Mouse (Mus musculus): ENCODE data around the gene Chd1. TPM values are rescaled to one million over a fixed set of nuclear protein-coding genes. Genes with fewer than 3 reads are reported as not detected.
"Not testable (repeated sequence)": the region's sequence is repeated elsewhere in the genome, so short reads cannot be mapped to it uniquely, and the experiment has no call there.

Gene Chd1
- total RNA-seq, 1 experiment from 2014 or later, result 92.9 TPM

GRCm38 (mm10) chr17:15723291-15723690 lies 18.5 kb downstream of the Chd1 start:
- ATAC-seq (replicated peaks; ENCODE audit: insufficient number of reproducible peaks, low FRiP score, low TSS enrichment, poor library complexity, severe bottlenecking), result no peak

DNA sequence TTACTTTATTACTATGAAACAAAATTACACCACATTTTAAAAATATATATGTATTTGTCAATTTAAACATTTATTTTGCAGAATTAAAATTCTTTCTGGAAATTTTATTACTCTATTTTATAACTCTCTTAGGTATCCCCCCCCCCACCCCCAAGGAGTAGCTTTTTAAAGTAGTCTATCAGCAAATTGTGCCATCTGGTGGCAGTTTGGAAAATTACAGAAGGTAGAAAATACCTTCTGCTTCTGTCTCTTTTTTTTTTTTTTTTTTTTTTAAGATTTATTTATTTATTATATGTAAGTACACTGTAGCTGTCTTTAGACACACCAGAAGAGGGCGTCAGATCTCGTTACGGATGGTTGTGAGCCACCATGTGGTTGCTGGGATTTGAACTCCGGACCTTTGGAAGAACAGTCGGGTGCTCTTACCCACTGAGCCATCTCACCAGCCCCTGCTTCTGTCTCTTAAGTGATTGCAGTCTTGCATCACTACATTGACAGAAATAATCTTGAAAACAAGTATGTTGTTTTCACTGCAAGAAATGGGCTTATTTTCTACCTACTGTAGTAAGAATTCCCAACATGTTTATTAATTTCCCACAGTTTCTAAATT lies 19.2 kb downstream of the Chd1 start:
- not testable (repeated sequence) for ATAC-seq (replicated peaks; ENCODE audit: insufficient number of reproducible peaks, low FRiP score, low TSS enrichment, poor library complexity, severe bottlenecking)

- no peak for ATAC-seq (replicated peaks; ENCODE audit: insufficient number of reproducible peaks, low FRiP score, low TSS enrichment, poor library complexity, severe bottlenecking)
Observed at GRCm38 (mm10) chr17:15731706-15732105, 26.9 kb downstream of the Chd1 start.

GRCm38 (mm10) chr17:15737346-15737917 lies 32.7 kb downstream of the Chd1 start:
- ATAC-seq (replicated peaks; ENCODE audit: insufficient number of reproducible peaks, low FRiP score, low TSS enrichment, poor library complexity, severe bottlenecking), result no peak

DNA sequence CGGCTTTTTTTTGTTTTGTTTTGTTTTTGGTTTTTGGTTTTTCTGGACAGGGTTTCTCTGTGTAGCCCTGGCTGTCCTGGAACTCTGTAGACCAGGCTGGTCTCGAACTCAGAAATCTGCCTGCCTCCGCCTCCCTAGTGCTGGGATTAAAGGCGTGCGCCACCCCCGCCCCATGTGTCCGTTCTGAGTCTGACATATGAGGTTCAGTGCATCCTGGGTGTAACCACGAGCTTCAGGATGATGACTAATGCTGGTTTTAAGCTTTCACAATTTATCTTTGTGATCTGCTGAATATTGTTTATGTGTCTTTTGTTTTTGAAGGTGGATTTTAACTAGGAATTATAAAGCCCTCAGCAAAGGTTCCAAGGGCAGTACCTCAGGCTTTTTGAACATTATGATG lies 37.1 kb downstream of the Chd1 start:
- ATAC-seq (replicated peaks; ENCODE audit: insufficient number of reproducible peaks, low FRiP score, low TSS enrichment, poor library complexity, severe bottlenecking), result no peak

DNA sequence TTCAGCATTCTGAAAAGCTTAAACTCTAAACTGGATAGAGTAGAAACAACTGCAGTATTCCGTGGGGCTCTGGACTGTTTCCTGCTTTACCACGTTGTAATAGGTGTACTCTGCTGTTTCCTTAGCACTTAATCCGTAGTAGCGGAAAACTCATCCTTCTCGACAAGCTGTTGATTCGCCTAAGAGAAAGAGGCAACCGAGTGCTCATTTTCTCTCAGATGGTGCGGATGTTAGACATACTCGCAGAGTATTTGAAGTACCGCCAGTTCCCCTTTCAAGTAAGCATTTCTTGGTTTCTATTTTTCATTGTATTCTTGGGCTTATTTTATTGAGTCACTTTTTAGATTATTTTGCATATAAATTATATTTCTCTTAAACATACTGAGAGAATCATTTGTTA lies 38.2 kb downstream of the Chd1 start:
- no peak for ATAC-seq (replicated peaks; ENCODE audit: insufficient number of reproducible peaks, low FRiP score, low TSS enrichment, poor library complexity, severe bottlenecking)

- ATAC-seq (replicated peaks; ENCODE audit: insufficient number of reproducible peaks, low FRiP score, low TSS enrichment, poor library complexity, severe bottlenecking), result no peak
Observed at GRCm38 (mm10) chr17:15743379-15743778, 38.6 kb downstream of the Chd1 start.

- no peak for ATAC-seq (replicated peaks; ENCODE audit: insufficient number of reproducible peaks, low FRiP score, low TSS enrichment, poor library complexity, severe bottlenecking)
Observed at GRCm38 (mm10) chr17:15746696-15747095, 41.9 kb downstream of the Chd1 start.

DNA sequence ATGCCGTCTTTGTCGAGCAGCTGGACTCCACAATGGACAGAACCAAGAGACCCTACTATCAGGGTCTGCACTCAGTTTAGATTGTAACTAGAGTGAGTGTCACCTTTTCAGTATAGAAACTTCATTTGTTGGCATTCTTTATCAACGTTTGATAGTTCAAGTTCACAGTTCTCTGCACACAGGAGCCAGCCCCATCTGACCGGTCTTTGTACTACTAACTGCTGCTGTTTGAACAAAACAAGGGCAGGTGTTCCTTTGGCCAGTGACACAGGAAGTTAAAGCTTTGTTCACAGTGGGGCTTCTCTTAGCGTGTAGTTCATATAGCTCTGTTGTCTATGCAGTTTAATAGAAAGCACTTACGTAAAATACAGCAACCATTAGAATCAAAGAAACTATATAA lies 43.3 kb downstream of the Chd1 start:
- no peak for ATAC-seq (replicated peaks; ENCODE audit: insufficient number of reproducible peaks, low FRiP score, low TSS enrichment, poor library complexity, severe bottlenecking)

DNA sequence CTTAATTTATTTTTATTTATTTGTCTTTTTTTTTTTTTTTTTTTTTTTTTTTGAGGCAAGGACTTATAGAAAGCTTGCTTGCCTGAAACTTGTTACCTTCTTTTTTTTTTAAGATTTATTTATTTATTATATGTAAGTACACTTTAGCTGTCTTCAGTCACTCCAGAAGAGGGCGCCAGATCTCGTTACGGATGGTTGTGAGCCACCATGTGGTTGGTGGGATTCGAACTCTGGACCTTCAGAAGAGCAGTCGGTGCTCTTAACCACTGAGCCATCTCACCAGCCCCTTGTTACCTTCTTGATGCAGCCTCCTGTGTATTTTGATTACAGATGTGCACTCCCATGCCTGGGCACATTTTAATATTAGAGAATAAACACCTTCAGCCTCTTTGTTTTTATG lies 46.5 kb downstream of the Chd1 start:
- ATAC-seq (replicated peaks; ENCODE audit: insufficient number of reproducible peaks, low FRiP score, low TSS enrichment, poor library complexity, severe bottlenecking), result not testable (repeated sequence)

- peak; percentile 90 for ATAC-seq (replicated peaks; ENCODE audit: insufficient number of reproducible peaks, low FRiP score, low TSS enrichment, poor library complexity, severe bottlenecking)
Observed at GRCm38 (mm10) chr17:15761191-15761590, 56.4 kb downstream of the Chd1 start.

DNA sequence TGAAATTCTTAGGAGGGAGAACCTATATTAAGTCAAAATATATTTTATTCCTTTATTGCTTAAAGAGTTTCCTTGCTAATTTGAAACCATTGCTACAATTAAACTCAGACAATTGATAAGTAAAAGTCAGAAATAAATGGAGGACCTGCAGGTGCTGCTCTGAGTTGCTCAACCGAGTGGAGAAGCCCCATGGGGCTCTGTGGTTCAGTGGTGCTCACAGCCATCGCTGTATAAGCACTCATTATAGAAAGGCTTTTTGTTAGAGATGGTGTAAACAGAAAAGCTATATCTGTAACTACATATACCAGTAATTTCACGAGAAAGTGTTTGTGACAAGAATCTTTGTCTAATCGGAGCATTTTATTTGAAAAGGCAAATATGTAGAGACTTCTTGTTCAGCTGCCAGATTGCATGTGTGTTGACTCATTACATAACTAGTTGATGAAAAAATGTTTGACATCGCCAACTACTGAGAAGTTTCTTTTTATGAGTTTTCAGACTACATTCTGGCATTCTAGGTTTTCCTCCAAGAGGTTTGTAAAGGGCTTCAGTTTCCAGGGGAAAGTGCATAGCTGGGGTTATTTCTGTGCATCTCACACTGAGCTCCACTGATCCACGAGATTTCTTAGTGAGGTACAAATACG lies 64.4 kb downstream of the Chd1 start:
- ATAC-seq (replicated peaks; ENCODE audit: insufficient number of reproducible peaks, low FRiP score, low TSS enrichment, poor library complexity, severe bottlenecking), result no peak

DNA sequence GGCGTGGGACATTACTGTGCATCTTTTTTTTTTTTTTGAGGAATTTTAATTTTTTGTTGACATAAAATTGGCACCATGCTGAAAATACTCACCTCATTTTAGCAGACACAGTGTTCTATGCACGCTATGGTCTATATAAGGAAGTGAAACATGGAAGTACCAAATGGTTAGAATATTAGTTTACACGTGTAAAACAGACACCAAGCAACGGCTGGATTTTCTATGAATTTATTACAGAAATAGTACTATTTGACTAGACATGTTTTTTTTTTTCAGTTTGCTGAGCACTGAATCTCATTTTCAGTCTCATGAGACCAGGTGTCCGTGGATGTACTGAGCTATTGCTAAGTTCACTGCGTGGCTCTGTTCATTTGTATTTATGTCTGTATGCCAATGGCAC lies 69.2 kb downstream of the Chd1 start:
- ATAC-seq (replicated peaks; ENCODE audit: insufficient number of reproducible peaks, low FRiP score, low TSS enrichment, poor library complexity, severe bottlenecking), result peak; percentile 66

DNA sequence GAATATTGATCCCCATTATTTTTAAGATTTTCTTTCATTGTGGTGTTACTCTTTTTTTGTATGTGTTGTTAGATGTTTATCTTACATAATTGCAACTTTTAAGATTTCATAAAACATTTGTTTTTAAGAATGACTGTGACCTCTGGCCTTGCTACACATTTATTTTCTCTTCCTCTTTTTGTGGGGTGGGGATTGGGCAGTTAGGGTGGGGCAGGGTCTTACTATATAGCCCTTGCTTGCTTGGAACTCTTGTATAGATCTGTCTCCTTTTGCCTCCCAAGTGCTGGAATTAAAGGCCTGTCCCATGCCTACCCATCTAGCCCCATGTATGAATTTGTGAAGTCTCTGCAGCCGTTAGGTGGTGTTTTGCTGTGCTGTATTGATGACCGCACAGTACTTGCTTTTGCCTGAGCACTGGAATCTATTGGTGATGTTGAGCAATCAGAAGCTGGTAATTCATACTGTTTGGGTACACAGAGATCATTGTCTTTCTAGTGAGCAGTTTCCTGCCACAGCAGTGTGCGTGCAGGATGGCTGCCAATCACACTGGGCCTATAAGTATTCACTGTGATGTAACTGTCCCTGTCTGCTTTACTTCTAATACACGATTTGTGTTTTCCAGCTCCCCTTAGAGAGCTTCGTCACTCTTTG lies 69.9 kb downstream of the Chd1 start:
- peak; percentile 62 for ATAC-seq (replicated peaks; ENCODE audit: insufficient number of reproducible peaks, low FRiP score, low TSS enrichment, poor library complexity, severe bottlenecking)

DNA sequence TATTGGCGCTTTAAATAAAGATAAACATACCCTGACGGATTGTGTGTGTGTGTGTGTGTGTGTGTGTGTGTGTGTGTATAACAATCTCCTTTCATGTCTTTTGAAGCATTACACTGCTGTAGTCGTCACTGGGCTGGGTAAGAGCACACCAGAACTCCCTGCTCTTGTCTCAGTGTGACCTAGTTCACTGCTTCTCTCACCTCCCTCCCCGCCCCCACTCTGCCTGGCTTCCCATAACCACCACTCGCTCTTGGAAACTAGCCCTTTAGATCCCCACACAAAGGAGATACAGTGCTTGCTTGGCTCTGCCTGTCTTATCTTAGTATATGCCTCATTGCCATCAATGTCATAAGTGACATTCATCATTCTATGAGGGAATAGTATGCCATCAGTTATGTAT lies 71.6 kb downstream of the Chd1 start:
- no peak for ATAC-seq (replicated peaks; ENCODE audit: insufficient number of reproducible peaks, low FRiP score, low TSS enrichment, poor library complexity, severe bottlenecking)

- no peak for ATAC-seq (replicated peaks; ENCODE audit: insufficient number of reproducible peaks, low FRiP score, low TSS enrichment, poor library complexity, severe bottlenecking)
Observed at GRCm38 (mm10) chr17:15777979-15778378, 73.2 kb downstream of the Chd1 start.

DNA sequence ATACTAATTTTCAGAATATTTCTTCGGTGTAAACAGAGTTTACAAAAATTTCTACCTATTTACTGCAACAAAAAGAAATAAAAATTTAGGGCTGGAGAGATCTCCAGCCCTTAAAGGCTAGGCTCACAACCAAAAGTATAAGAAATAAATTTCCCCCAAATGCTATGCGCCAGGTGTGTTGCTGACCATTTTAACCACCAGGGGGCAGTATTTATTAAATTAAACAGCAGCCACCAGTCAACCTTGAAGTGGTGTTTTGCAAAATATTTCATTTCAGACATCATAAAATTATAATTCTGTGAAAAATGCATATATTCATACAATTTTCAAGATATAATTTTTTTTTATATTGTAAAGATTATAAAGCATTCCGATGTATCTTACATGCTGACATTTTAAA lies 82.3 kb downstream of the Chd1 start:
- no peak for ATAC-seq (replicated peaks; ENCODE audit: insufficient number of reproducible peaks, low FRiP score, low TSS enrichment, poor library complexity, severe bottlenecking)

DNA sequence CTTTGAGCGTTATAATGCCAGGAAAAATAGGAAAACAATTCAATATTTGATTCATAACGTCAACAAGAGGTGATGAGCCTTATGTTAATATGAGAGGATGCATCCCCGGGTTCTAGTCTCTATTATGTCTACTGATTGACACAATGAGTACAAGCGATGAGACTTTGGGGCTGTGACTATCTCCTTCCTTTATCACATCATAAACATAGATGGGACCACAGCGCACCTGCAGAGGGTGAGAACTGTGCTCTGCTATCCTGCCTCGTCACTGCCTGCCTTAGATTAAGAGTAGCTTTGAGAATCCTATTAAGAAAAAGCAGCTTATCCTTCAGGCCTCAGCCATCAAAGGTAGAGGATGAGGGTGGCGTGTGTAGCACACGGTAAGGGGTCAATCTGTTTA lies 85.9 kb downstream of the Chd1 start:
- no peak for ATAC-seq (replicated peaks; ENCODE audit: insufficient number of reproducible peaks, low FRiP score, low TSS enrichment, poor library complexity, severe bottlenecking)

DNA sequence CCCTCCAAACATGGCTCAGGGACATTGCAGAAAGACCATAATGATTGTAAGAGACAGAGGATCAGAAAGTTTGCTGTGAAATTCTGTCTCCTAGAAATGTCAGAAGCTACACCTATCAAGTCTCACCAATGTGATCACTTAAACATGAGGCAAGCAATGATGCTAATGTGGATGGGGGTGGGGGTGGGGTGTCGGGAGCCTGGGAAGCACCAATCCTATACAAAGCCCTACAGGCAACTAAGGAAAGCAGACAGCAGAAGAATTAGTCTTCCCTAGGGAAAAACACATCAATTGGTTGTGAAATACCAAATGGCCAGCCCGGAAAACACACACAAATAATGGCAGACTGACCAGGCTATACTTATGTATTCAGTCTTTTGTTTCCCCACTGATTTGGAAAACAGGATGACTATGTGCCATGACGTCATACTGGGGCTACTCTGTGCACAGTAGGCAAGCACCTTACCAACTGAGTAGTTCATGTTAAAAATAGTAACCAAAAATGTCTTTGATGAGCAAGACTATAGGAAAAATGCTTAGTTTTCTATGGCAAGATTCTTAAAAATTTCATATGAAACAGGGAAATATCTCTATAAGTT lies 94.5 kb downstream of the Chd1 start:
- no peak for ATAC-seq (replicated peaks; ENCODE audit: insufficient number of reproducible peaks, low FRiP score, low TSS enrichment, poor library complexity, severe bottlenecking)

Measured in monocyte, adult 5-6 weeks (primary cell).